Mouse (Mus musculus): ENCODE measurements around the gene Hoxd12. TPM values are rescaled to one million over a fixed set of nuclear protein-coding genes. Genes with fewer than 3 reads are reported as not detected.

The Hoxd12 gene
- polyA plus RNA-seq (2015; fragmentation: Nextera tagmentation; extraction: Ambion mirVana), result not detected in 2 replicates

DNA sequence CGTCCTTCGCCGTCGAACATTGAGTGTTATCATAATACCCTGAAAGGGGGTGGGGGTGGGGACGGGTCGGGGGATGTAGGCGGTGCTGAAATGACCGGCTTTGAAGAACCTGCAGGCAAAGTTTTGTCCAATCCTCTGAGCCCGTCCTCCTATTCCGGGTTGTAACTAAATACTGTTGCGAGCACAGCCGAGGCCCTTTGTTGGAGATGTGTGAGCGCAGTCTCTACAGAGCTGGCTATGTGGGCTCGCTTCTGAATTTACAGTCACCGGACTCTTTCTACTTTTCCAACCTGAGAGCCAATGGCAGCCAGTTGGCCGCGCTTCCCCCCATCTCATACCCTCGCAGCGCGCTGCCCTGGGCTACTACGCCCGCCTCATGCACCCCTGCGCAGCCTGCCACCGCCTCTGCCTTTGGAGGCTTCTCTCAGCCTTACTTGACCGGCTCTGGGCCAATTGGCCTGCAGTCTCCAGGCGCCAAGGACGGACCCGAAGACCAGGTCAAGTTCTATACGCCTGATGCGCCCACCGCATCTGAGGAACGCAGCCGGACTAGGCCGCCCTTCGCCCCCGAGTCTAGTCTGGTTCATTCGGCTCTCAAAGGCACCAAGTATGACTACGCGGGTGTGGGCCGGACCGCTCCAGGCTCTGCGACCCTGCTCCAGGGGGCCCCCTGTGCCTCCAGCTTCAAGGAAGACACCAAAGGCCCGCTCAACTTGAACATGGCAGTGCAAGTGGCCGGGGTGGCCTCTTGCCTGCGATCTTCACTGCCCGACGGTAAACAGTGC is at the start of gene Hoxd12:
Gene Hoxd12, plus strand, starts transcription at position 133 of the 785 bp plus-strand sequence.
- H3K4me3 ChIP-seq (ENCODE audit: low read length), result no peak within 1 kb of the TSS
- H3K4me1 ChIP-seq (ENCODE audit: control insufficient read depth, insufficient read depth, low read depth, low read length), result peaks cover 3% of the 10 kb centered on the region
- no peak for ATAC-seq
- no peak within 1 kb of the TSS for H3K9ac ChIP-seq (ENCODE audit: low read depth, low read length)
- H3K27ac ChIP-seq (ENCODE audit: low read depth, low read length), result no peak within 1 kb of the TSS
- no peaks in the 10 kb centered on the region for H3K9me3 ChIP-seq (ENCODE audit: control insufficient read depth, low read length)
- H3K36me3 ChIP-seq (ENCODE audit: control insufficient read depth, insufficient read depth, low read length), result no peaks in the 10 kb centered on the region
- WGBS, result 3% methylated on average over 47 of the region's 47 CpGs
- no peak within 1 kb of the TSS for H3K4me2 ChIP-seq (ENCODE audit: low read length)
- H3K27me3 ChIP-seq (replicated peaks; ENCODE audit: control insufficient read depth, insufficient read depth, low read length), result peaks cover 84% of the 10 kb centered on the region

DNA sequence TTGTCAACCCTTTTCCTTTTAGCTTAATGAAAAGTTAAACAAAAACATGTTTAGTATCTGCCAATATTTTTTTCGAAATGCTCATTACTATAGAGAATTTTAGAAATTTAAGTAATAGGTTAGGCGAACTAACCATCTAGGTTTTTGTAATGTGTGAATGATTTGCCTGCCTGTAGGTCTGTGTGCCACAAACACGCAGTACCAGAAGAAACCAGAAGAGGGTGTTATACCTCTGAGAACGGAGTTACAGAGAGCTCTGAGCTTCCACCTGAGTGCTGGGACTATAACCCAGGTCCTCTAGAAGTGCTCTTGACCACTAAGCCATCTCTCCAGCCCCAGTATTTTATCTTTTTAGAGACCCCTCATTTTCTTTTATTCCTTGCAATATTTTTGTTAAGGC is 39.4 kb upstream of the Hoxd12 start:
- Histone ChIP-seq H3K4me3 (ENCODE audit: low read length) (no peak overlapping the region), H3K4me2 (ENCODE audit: low read length) (no peak overlapping the region)

DNA sequence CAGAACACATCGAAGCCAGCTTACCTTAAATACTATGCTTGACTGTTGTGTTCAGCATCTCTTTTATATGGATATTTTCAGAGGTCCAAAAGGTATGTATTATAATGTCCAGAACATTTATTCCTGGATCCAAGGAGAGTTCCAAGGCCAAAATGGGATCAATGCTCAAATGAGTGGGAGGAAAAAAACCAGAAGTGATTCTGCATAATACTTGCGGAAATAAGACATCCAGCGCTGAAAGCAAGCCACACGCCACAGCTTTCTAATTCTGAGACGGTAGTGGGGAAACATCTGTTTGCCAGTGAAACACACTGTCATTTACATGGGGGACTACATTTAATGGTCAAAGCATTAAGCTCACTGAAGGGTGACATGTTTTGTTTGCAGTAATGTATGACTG is 32.4 kb upstream of the Hoxd12 start:
- H3K4me2 ChIP-seq (ENCODE audit: low read length), result no peak overlapping the region
- no peaks in the 10 kb centered on the region for H3K4me1 ChIP-seq (ENCODE audit: control insufficient read depth, insufficient read depth, low read depth, low read length)
- 60% methylated on average over 5 of the region's 5 CpGs for WGBS
- H3K36me3 ChIP-seq (ENCODE audit: control insufficient read depth, insufficient read depth, low read length), result no peaks in the 10 kb centered on the region
- ATAC-seq, result no peak
- no peaks in the 10 kb centered on the region; the same call in 1 of the 2 replicates for H3K9me3 ChIP-seq (ENCODE audit: control insufficient read depth, low read length)
- H3K27ac ChIP-seq (ENCODE audit: low read depth, low read length), result no peak overlapping the region
- no peak overlapping the region for H3K4me3 ChIP-seq (ENCODE audit: low read length)
- no peak overlapping the region for H3K9ac ChIP-seq (ENCODE audit: low read depth, low read length)
- H3K27me3 ChIP-seq (replicated peaks; ENCODE audit: control insufficient read depth, insufficient read depth, low read length), result peaks cover 35% of the 10 kb centered on the region

More for the DNA sequence above, 39.4 kb upstream of the Hoxd12 start:
- 67% methylated on average over 4 of the region's 4 CpGs for WGBS
- no peaks in the 10 kb centered on the region for H3K4me1 ChIP-seq (ENCODE audit: control insufficient read depth, insufficient read depth, low read depth, low read length)
- ATAC-seq, result no peak
- no peaks in the 10 kb centered on the region; the same call in 1 of the 2 replicates for H3K9me3 ChIP-seq (ENCODE audit: control insufficient read depth, low read length)
- no peak overlapping the region for H3K9ac ChIP-seq (ENCODE audit: low read depth, low read length)
- H3K36me3 ChIP-seq (ENCODE audit: control insufficient read depth, insufficient read depth, low read length), result no peaks in the 10 kb centered on the region
- no peaks in the 10 kb centered on the region for H3K27me3 ChIP-seq (replicated peaks; ENCODE audit: control insufficient read depth, insufficient read depth, low read length)
- no peak overlapping the region for H3K27ac ChIP-seq (ENCODE audit: low read depth, low read length)

DNA sequence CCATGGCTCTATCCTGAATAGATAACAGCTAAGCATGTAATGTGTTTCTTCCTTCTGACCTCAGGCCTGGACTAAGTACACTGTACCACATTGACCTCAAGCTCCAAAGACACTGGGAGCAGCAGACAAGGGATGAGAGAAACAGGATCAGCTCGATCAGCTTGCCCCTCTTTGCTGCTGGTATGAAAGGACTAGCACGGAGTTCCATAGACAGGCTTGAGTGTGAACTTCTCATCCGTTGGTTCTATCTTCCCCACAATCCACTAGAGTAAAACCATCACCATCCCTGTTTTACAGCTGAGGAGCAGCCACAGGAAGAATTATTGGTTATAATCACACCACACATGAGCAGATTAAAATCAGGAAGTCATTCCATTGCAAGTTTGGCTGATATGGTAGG is 29.2 kb upstream of the Hoxd12 start:
- H3K4me1 ChIP-seq (ENCODE audit: control insufficient read depth, insufficient read depth, low read depth, low read length), result no peaks in the 10 kb centered on the region
- H3K4me3 ChIP-seq (ENCODE audit: low read length), result no peak overlapping the region
- no peak overlapping the region for H3K9ac ChIP-seq (ENCODE audit: low read depth, low read length)
- peaks cover 53% of the 10 kb centered on the region for H3K27me3 ChIP-seq (replicated peaks; ENCODE audit: control insufficient read depth, insufficient read depth, low read length)
- no peak for ATAC-seq
- no peak overlapping the region for H3K4me2 ChIP-seq (ENCODE audit: low read length)
- WGBS, result 73% methylated on average over 3 of the region's 3 CpGs
- H3K9me3 ChIP-seq (ENCODE audit: control insufficient read depth, low read length), result no peaks in the 10 kb centered on the region
- H3K27ac ChIP-seq (ENCODE audit: low read depth, low read length), result no peak overlapping the region
- no peaks in the 10 kb centered on the region for H3K36me3 ChIP-seq (ENCODE audit: control insufficient read depth, insufficient read depth, low read length)

DNA sequence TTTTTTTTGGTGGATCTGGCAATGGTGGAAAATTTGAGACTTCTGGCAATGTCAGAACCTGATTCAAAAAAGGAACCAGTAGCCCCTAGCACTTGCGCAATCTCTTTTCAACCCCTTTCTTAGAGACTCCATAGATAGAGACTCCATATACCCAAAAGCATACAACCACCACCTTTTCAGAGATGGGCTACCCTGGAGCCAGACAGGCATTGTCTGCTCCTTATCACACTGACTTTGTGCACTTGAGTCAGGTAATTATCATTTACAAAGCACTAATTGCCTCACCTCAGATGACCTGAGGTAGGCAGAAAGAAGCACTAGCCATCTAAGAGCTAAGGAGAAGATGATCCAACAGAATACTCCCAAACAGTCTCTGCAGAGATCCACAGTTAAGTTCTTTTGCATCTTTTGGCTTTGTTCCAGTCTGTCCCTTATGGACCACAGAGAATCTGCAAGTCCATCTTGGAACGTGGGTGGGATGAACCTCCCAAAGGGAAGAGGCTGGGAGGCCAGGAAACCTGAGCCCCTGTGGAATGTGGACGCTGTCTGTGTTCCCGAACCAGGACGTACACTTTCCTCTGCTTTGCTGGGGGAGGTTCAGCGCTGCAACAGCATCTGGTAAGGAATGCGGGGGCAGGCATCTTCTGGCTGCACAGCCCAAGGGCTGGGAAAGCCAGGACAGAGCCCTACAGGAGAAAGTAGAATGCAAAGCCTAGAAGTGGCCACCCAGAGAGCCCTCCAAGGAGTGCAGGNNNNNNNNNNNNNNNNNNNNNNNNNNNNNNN is 27.5 kb upstream of the Hoxd12 start:
- Histone ChIP-seq H3K9ac (ENCODE audit: low read depth, low read length) (no peak overlapping the region), H3K9me3 (ENCODE audit: control insufficient read depth, low read length) (no peaks in the 10 kb centered on the region), H3K4me2 (ENCODE audit: low read length) (no peak overlapping the region), H3K4me3 (ENCODE audit: low read length) (no peak overlapping the region), H3K27me3 (replicated peaks; ENCODE audit: control insufficient read depth, insufficient read depth, low read length) (peaks cover 60% of the 10 kb centered on the region), H3K27ac (ENCODE audit: low read depth, low read length) (no peak overlapping the region), H3K4me1 (ENCODE audit: control insufficient read depth, insufficient read depth, low read depth, low read length) (no peaks in the 10 kb centered on the region), H3K36me3 (ENCODE audit: control insufficient read depth, insufficient read depth, low read length) (no peaks in the 10 kb centered on the region)
- WGBS, result 20% methylated on average over 7 of the region's 7 CpGs
- no peak for ATAC-seq

DNA sequence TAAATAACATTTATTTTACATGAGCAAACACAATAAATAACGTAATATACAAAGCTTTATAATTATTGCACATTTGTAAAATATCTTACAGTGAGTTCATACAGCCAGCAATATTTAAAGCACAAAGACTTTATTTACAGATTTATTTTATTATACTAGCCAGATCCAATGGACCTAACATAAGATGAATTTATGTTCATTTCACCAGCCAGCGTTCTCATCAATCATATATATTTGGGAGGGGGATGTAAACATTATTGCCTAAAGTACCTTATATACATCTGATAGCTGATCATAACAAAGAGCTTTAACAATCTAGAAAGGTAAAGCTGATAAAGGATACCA is 21.8 kb upstream of the Hoxd12 start:
- H3K27me3 ChIP-seq (replicated peaks; ENCODE audit: control insufficient read depth, insufficient read depth, low read length), result peaks cover 51% of the 10 kb centered on the region
- 36% methylated on average over 2 of the region's 2 CpGs for WGBS
- H3K4me3 ChIP-seq (ENCODE audit: low read length), result no peak overlapping the region
- H3K9me3 ChIP-seq (ENCODE audit: control insufficient read depth, low read length), result no peaks in the 10 kb centered on the region; the same call in 1 of the 2 replicates
- H3K4me2 ChIP-seq (ENCODE audit: low read length), result no peak overlapping the region
- no peak for ATAC-seq
- peaks cover 6% of the 10 kb centered on the region for H3K4me1 ChIP-seq (ENCODE audit: control insufficient read depth, insufficient read depth, low read depth, low read length)
- H3K27ac ChIP-seq (ENCODE audit: low read depth, low read length), result no peak overlapping the region
- no peaks in the 10 kb centered on the region for H3K36me3 ChIP-seq (ENCODE audit: control insufficient read depth, insufficient read depth, low read length)
- H3K9ac ChIP-seq (ENCODE audit: low read depth, low read length), result no peak overlapping the region

DNA sequence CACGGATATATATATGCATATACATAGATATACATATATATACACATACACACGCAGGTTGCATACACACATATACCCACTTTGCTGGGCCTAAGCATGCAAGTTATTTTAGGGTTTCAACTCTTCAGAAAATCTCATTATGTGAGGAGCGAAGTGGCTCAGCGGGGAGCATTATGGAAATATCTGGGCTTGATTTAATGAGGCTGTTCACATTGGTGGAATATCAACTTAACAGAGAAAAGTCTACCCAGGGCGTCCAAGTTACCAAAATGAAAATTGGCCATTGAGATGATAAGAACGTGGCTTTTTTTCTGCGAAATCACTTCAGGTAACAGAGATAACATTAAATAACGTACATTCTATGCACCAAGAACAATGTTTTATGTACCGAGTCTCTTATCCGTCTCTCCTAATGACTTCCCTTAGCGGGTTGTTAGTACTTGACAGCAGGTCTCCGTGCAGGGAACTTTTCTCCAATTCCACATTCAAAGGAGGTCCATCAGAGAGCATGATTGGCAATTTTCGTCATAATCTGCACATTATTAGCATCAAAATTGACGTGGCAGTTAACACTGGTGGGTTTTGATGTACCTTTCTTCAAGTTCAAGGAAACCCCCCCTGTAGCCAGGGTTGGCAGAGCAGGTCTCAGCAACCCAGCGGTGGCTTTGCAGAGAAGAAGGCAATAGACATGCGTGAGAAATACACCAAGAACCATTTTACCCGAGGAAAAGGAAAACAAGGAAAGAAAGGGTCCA is 20.9 kb upstream of the Hoxd12 start:
- no peak overlapping the region for H3K4me2 ChIP-seq (ENCODE audit: low read length)
- no peak overlapping the region for H3K4me3 ChIP-seq (ENCODE audit: low read length)
- no peaks in the 10 kb centered on the region; the same call in 1 of the 2 replicates for H3K9me3 ChIP-seq (ENCODE audit: control insufficient read depth, low read length)
- H3K27ac ChIP-seq (ENCODE audit: low read depth, low read length), result no peak overlapping the region
- ATAC-seq, result no peak
- H3K27me3 ChIP-seq (replicated peaks; ENCODE audit: control insufficient read depth, insufficient read depth, low read length), result peaks cover 46% of the 10 kb centered on the region
- whole genome bisulfite sequencing, result 13% methylated on average over 17 of the region's 17 CpGs
- H3K36me3 ChIP-seq (ENCODE audit: control insufficient read depth, insufficient read depth, low read length), result no peaks in the 10 kb centered on the region
- H3K4me1 ChIP-seq (ENCODE audit: control insufficient read depth, insufficient read depth, low read depth, low read length), result peaks cover 6% of the 10 kb centered on the region
- H3K9ac ChIP-seq (ENCODE audit: low read depth, low read length), result no peak overlapping the region

DNA sequence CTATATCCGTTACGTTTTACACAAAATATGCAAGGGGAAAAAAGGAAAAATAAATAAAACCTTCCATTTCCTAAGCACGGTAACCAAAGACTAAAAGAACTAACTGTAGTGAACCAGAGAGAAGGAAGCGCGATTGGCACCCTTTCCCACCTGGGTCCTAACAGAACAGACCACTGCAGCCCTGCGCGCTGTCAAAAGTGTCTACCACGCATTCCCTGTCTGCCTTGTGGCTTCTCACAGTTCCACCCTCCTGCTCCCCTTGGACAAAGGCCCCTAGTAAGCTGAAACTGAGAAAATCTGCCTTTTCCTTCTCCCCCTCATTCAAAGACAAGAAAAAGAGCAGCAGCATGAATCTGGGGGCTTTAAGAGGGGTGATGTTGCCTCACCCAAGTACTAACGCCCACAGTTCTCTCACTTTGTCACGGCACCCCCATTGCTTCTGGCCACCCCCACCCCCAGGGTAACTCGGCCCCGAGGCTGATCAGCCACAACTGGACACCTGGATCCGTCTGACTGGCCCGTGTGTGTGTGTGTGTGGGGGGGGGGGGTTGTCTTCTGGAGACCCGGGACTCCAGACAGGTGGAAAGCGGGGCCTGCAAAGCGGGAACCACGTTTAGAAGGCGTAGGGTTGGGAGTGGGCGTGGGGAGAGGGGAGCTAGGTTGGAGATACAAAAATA is 19.9 kb upstream of the Hoxd12 start:
- H3K27ac ChIP-seq (ENCODE audit: low read depth, low read length), result no peak overlapping the region
- no peaks in the 10 kb centered on the region for H3K36me3 ChIP-seq (ENCODE audit: control insufficient read depth, insufficient read depth, low read length)
- no peak overlapping the region for H3K4me2 ChIP-seq (ENCODE audit: low read length)

More for the DNA sequence above, 19.9 kb upstream of the Hoxd12 start:
- ATAC-seq, result no peak
- Histone ChIP-seq H3K4me1 (ENCODE audit: control insufficient read depth, insufficient read depth, low read depth, low read length) (peaks cover 6% of the 10 kb centered on the region), H3K9ac (ENCODE audit: low read depth, low read length) (no peak overlapping the region), H3K4me3 (ENCODE audit: low read length) (no peak overlapping the region; the same call in 1 of the 2 replicates), H3K27me3 (replicated peaks; ENCODE audit: control insufficient read depth, insufficient read depth, low read length) (peaks cover 50% of the 10 kb centered on the region), H3K9me3 (ENCODE audit: control insufficient read depth, low read length) (no peaks in the 10 kb centered on the region; the same call in 1 of the 2 replicates)
- 7% methylated on average over 20 of the region's 20 CpGs for WGBS
